Mouse (Mus musculus) myocyte (in vitro differentiated cells): ENCODE results near the gene Rbm19.

ENCODE experiments used
- CEBPB ChIP-seq: IDR thresholded peaks from 2 replicates; pipeline ENCODE4 v1.6.1; 2011; ENCODE audit warnings: mild to moderate bottlenecking, moderate library complexity; ENCODE audit not compliant: poor library complexity, insufficient read depth, severe bottlenecking
- E2F4 ChIP-seq: IDR thresholded peaks from one replicate; pipeline ENCODE4 v1.6.1; 2011; ENCODE audit warnings: mild to moderate bottlenecking, control low read depth, moderate library complexity; ENCODE audit not compliant: insufficient read depth
- MAX ChIP-seq: IDR thresholded peaks from one replicate; pipeline ENCODE4 v1.6.1; 2011; ENCODE audit warnings: low read depth, mild to moderate bottlenecking, control low read depth
- MYOD1 ChIP-seq, 3 experiments: IDR thresholded peaks; one replicate each; pipeline ENCODE4 v1.6.1; 2011; ENCODE audit warnings: control low read depth in 2 of 3, low read depth in 2 of 3, mild to moderate bottlenecking in 2 of 3, moderate library complexity in 1 of 3; ENCODE audit not compliant: insufficient read length in 2 of 3, control insufficient read depth in 1 of 3
- MYOG ChIP-seq, 3 experiments: IDR thresholded peaks; one replicate each; pipeline ENCODE4 v1.6.1; 2011; ENCODE audit warnings: control low read depth in 2 of 3, low read depth in 2 of 3, mild to moderate bottlenecking in 2 of 3; ENCODE audit not compliant: insufficient read length in 2 of 3, control insufficient read depth in 1 of 3, insufficient read depth in 1 of 3
- POLR2A ChIP-seq: IDR thresholded peaks from one replicate; pipeline ENCODE4 v1.6.1; 2011; ENCODE audit warnings: low read depth, mild to moderate bottlenecking, control low read depth, moderate library complexity; ENCODE audit not compliant: insufficient read length
- POLR2AphosphoS2 ChIP-seq: IDR thresholded peaks from one replicate; pipeline ENCODE4 v1.6.1; 2011; ENCODE audit warnings: low read depth, control low read depth; ENCODE audit not compliant: insufficient read length
- REST ChIP-seq: IDR thresholded peaks from one replicate; pipeline ENCODE4 v1.6.1; 2011; ENCODE audit warnings: mild to moderate bottlenecking, control low read depth, moderate library complexity; ENCODE audit not compliant: insufficient read depth, insufficient read length
- SRF ChIP-seq: IDR thresholded peaks from one replicate; pipeline ENCODE4 v1.6.1; 2011; ENCODE audit warnings: low read depth; ENCODE audit not compliant: control insufficient read depth, insufficient read length
- TCF12 ChIP-seq: IDR thresholded peaks from one replicate; pipeline ENCODE4 v1.6.1; 2011; ENCODE audit warnings: mild to moderate bottlenecking, control low read depth; ENCODE audit not compliant: poor library complexity, insufficient read depth, severe bottlenecking
- TCF3 ChIP-seq: IDR thresholded peaks from one replicate; pipeline ENCODE4 v1.6.1; 2011; ENCODE audit warnings: low read depth, control low read depth; ENCODE audit not compliant: insufficient read length
- USF1 ChIP-seq: IDR thresholded peaks from one replicate; pipeline ENCODE4 v1.6.1; 2011; ENCODE audit warnings: low read depth, mild to moderate bottlenecking, control low read depth, moderate library complexity

DNA sequence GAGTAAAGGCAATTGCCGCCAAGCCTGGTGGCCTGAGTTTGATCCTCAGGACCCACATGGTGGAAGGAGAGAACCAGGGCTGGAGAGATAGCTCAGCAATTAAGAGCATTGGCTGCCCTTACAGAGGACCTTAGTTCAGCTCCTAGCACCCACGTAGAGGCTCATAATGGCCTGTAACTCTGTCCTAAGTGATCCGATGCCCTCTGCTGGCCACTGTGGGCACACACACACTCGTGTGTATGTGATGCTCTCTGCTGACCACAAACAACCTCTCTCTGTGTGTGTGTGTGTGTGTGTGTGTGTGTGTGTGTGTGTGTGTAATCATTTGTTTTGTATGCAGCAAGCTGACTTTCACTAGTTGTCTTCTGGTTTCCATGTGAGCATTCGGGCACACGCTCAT lies 15.5 kb upstream of the Rbm19 start:
- no peak for TF ChIP-seq TCF12
- no peak for TF ChIP-seq POLR2A
- TF ChIP-seq SRF, result no peak
- no peak for TF ChIP-seq CEBPB
- TF ChIP-seq USF1, result no peak
- no peak for TF ChIP-seq MYOG (IDR thresholded peaks at IDR 0.05; ENCODE audit: control insufficient read depth in 1 of 3, insufficient read depth in 1 of 3, insufficient read length in 2 of 3, low read depth in 2 of 3)
- no peak for TF ChIP-seq MAX
- TF ChIP-seq MYOD1 (IDR thresholded peaks at IDR 0.05; ENCODE audit: control insufficient read depth in 1 of 3, insufficient read length in 2 of 3, low read depth in 2 of 3), result no peak
- TF ChIP-seq TCF3, result no peak
- TF ChIP-seq POLR2AphosphoS2, result no peak
- no peak for TF ChIP-seq REST
- no peak for TF ChIP-seq E2F4
